Mouse (Mus musculus) embryonic facial prominence, embryonic 15.5 days (tissue): ENCODE data around the gene Lzic. TPM values are rescaled to one million over a fixed set of nuclear protein-coding genes. Genes with fewer than 3 reads are reported as not detected.

Experiments
- ATAC-seq: fragments of 200-750 bp; cut with Nextera tagmentation; 2 replicates; pipeline ENCODE4 v1.8.0; 2017; ENCODE audit warnings: low read depth, moderate TSS enrichment; ENCODE audit not compliant: insufficient number of reproducible peaks, low FRiP score, low TSS enrichment
- H3K27ac ChIP-seq: fragments of 300-500 bp; sonication (generic); replicated peaks from 2 replicates; pipeline ENCODE4 v1.5.1; 2015; ENCODE audit warnings: mild to moderate bottlenecking, inconsistent platforms
- H3K27me3 ChIP-seq: fragments of 300-500 bp; sonication (generic); 2 replicates; pipeline ENCODE4 v1.6.1; 2015; ENCODE audit warnings: inconsistent platforms
- H3K36me3 ChIP-seq: fragments of 300-500 bp; sonication (generic); 2 replicates; pipeline ENCODE4 v1.6.1; 2015; ENCODE audit warnings: mild to moderate bottlenecking, inconsistent platforms
- H3K4me1 ChIP-seq: fragments of 300-500 bp; sonication (generic); 2 replicates; pipeline ENCODE4 v1.6.1; 2015; ENCODE audit warnings: inconsistent platforms
- H3K4me2 ChIP-seq: fragments of 300-500 bp; sonication (generic); replicated peaks from 2 replicates; pipeline ENCODE4 v1.6.1; 2015; ENCODE audit warnings: mild to moderate bottlenecking, inconsistent platforms
- H3K4me3 ChIP-seq: fragments of 300-500 bp; sonication (generic); replicated peaks from 2 replicates; pipeline ENCODE4 v1.5.1; 2015; ENCODE audit warnings: mild to moderate bottlenecking, inconsistent platforms
- H3K9ac ChIP-seq: fragments of 300-500 bp; sonication (generic); 2 replicates; pipeline ENCODE4 v1.6.1; 2015; ENCODE audit warnings: inconsistent platforms
- H3K9me3 ChIP-seq: fragments of 300-500 bp; sonication (generic); replicated peaks from 2 replicates; pipeline ENCODE4 v1.6.1; 2016; ENCODE audit warnings: inconsistent platforms
- WGBS: fragments of 180-500 bp; shearing (Covaris S2); methylation state at CpG from one replicate; pipeline ENCODE4 v1.1.7; 2015; 5-methylcytosine and 5-hydroxymethylcytosine counted together
- polyA plus RNA-seq: library from polyadenylated mRNA; unstranded; fragments of >200 nt; fragmentation: Nextera tagmentation; extraction: Ambion mirVana; gene quantifications from 2 replicates; pipeline ENCODE4 v1.2.1, GENCODE M21; 2015

Lzic gene
- polyA plus RNA-seq, 1 experiment from 2014 or later, result 46.2 TPM

GRCm38 (mm10) chr4:149506904-149507303 is 21.9 kb downstream of the Lzic start:
- Histone ChIP-seq H3K36me3 (0 out of 2 replicates have a peak, but pooled peaks cover 6% of the 10 kb centered on the region), H3K9me3 (no peaks in the 10 kb centered on the region), H3K9ac (no peak overlapping the region), H3K27me3 (no peaks in the 10 kb centered on the region), H3K4me2 (no peak overlapping the region), H3K27ac (no peak overlapping the region), H3K4me1 (no peaks in the 10 kb centered on the region), H3K4me3 (no peak overlapping the region)
- WGBS, result 41% methylated on average over 3 of the region's 3 CpGs
- ATAC-seq, result no peak

GRCm38 (mm10) chr4:149511221-149511646 is 26.2 kb downstream of the Lzic start:
- Histone ChIP-seq H3K27ac (no peak overlapping the region), H3K4me3 (no peak overlapping the region), H3K27me3 (no peaks in the 10 kb centered on the region), H3K4me1 (no peaks in the 10 kb centered on the region), H3K4me2 (no peak overlapping the region), H3K9me3 (no peaks in the 10 kb centered on the region), H3K36me3 (no peaks in the 10 kb centered on the region), H3K9ac (no peak overlapping the region)
- WGBS, result 48% methylated on average over 6 of the region's 6 CpGs
- ATAC-seq, result no peak

- no peak for ATAC-seq
- Histone ChIP-seq H3K4me2 (no peak overlapping the region), H3K4me3 (no peak overlapping the region), H3K9ac (no peak overlapping the region), H3K27me3 (no peaks in the 10 kb centered on the region), H3K4me1 (no peaks in the 10 kb centered on the region), H3K27ac (no peak overlapping the region), H3K36me3 (no peaks in the 10 kb centered on the region), H3K9me3 (no peaks in the 10 kb centered on the region)
- WGBS, result 74% methylated on average over 7 of the region's 7 CpGs
Measured at GRCm38 (mm10) chr4:149512072-149512471, 27.0 kb downstream of the Lzic start.

GRCm38 (mm10) chr4:149515706-149516105 is 30.7 kb downstream of the Lzic start:
- WGBS, result 88% methylated on average over 5 of the region's 5 CpGs
- no peak for ATAC-seq

GRCm38 (mm10) chr4:149517868-149518340 is 32.9 kb downstream of the Lzic start, which contains the start of gene Ctnnbip1:
Gene Ctnnbip1 (plus strand): TSS chr4:149518236.
- no peaks in the 10 kb centered on the region for H3K27me3 ChIP-seq
- peak within 1 kb of the TSS; percentile 81 for H3K4me3 ChIP-seq
- H3K27ac ChIP-seq, result peak within 1 kb of the TSS; percentile 82
- H3K4me2 ChIP-seq, result peak within 1 kb of the TSS; percentile 77
- peaks cover 11% of the 10 kb centered on the region for H3K4me1 ChIP-seq
- ATAC-seq, result peak; percentile 99
- no peaks in the 10 kb centered on the region for H3K9me3 ChIP-seq
- under 1% methylated on average over 45 of the region's 46 CpGs for WGBS
- peak within 1 kb of the TSS; percentile 80 for H3K9ac ChIP-seq
- no peaks in the 10 kb centered on the region for H3K36me3 ChIP-seq

More at GRCm38 (mm10) chr4:149515706-149516105, 30.7 kb downstream of the Lzic start:
- H3K4me1 ChIP-seq, result peaks cover 11% of the 10 kb centered on the region
- H3K4me3 ChIP-seq, result no peak overlapping the region
- no peak overlapping the region for H3K4me2 ChIP-seq
- H3K9ac ChIP-seq, result no peak overlapping the region
- H3K27ac ChIP-seq, result no peak overlapping the region
- no peaks in the 10 kb centered on the region for H3K9me3 ChIP-seq
- H3K27me3 ChIP-seq, result no peaks in the 10 kb centered on the region
- H3K36me3 ChIP-seq, result no peaks in the 10 kb centered on the region

GRCm38 (mm10) chr4:149518351-149519220 is 33.6 kb downstream of the Lzic start:
- no peaks in the 10 kb centered on the region for H3K27me3 ChIP-seq
- H3K4me1 ChIP-seq, result peaks cover 11% of the 10 kb centered on the region
- peak overlapping the region; percentile 81 for H3K4me3 ChIP-seq
- no peaks in the 10 kb centered on the region for H3K36me3 ChIP-seq
- H3K9me3 ChIP-seq, result no peaks in the 10 kb centered on the region
- 2% methylated on average over 50 of the region's 52 CpGs for WGBS
- no peak for ATAC-seq
- peak overlapping the region; percentile 77 for H3K4me2 ChIP-seq
- H3K27ac ChIP-seq, result peak overlapping the region; percentile 82
- peak overlapping the region; percentile 80 for H3K9ac ChIP-seq

DNA sequence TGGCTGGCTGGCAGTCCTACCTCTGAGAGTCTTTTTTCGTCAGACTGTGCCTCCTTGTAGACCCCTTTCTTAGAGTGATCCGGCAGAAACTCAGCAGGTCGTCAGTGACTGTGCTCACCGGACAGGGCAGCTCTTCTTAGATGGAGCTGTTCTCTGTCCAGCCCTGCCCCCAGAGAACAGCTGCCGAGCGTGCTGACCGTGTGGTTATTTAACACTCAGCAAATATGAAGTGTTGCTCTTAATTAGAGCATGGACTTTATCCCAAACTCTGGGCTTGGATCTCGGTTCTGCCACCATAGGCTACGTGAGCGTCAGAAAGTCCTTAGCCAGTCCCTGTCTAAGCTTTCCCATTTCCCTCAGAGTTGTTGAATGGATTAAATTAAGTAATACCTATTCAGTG is 36.2 kb downstream of the Lzic start:
- no peak overlapping the region for H3K4me2 ChIP-seq
- no peaks in the 10 kb centered on the region for H3K9me3 ChIP-seq
- H3K4me1 ChIP-seq, result peaks cover 18% of the 10 kb centered on the region
- H3K4me3 ChIP-seq, result no peak overlapping the region
- no peak overlapping the region for H3K9ac ChIP-seq
- H3K27ac ChIP-seq, result no peak overlapping the region
- H3K36me3 ChIP-seq, result no peaks in the 10 kb centered on the region
- 72% methylated on average over 10 of the region's 10 CpGs for whole genome bisulfite sequencing
- no peaks in the 10 kb centered on the region for H3K27me3 ChIP-seq
- no peak for ATAC-seq

DNA sequence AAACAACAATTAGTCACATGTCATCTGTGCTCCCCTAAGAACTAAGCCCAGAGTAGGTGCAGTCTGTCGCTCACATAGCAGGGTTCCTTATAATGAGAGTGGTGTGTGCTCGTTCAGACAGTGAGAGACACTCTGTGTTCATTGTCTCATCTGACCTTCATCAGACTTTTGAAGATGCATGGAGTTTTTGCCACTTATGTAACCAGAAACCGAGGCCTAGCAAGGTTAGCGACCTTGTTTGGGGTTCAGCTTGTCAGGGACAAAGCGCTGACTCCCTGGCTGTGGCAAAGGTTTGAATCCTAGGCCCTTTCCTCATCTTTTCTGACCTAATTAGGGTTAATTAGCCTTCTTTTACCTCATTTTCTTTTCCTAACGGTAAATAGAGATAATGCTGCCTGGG is 38.9 kb downstream of the Lzic start:
- no peak for ATAC-seq
- WGBS, result 74% methylated on average over 6 of the region's 6 CpGs
- no peak overlapping the region for H3K27ac ChIP-seq
- no peak overlapping the region for H3K4me3 ChIP-seq
- no peak overlapping the region for H3K9ac ChIP-seq
- H3K9me3 ChIP-seq, result no peaks in the 10 kb centered on the region
- H3K36me3 ChIP-seq, result no peaks in the 10 kb centered on the region
- peaks cover 31% of the 10 kb centered on the region for H3K4me1 ChIP-seq
- no peaks in the 10 kb centered on the region for H3K27me3 ChIP-seq
- H3K4me2 ChIP-seq, result no peak overlapping the region

- no peak overlapping the region for H3K9ac ChIP-seq
- no peak overlapping the region for H3K27ac ChIP-seq
- no peak overlapping the region for H3K4me2 ChIP-seq
- no peaks in the 10 kb centered on the region for H3K36me3 ChIP-seq
- peaks cover 26% of the 10 kb centered on the region for H3K4me1 ChIP-seq
- ATAC-seq, result no peak
- no peaks in the 10 kb centered on the region for H3K9me3 ChIP-seq
- no peak overlapping the region for H3K4me3 ChIP-seq
- no peaks in the 10 kb centered on the region for H3K27me3 ChIP-seq
- WGBS, result 86% methylated on average over 4 of the region's 4 CpGs
Measured at GRCm38 (mm10) chr4:149525170-149525569, 40.1 kb downstream of the Lzic start.

- Histone ChIP-seq H3K36me3 (no peaks in the 10 kb centered on the region), H3K27me3 (no peaks in the 10 kb centered on the region), H3K9ac (no peak overlapping the region), H3K9me3 (no peaks in the 10 kb centered on the region), H3K4me2 (no peak overlapping the region), H3K4me3 (no peak overlapping the region), H3K27ac (no peak overlapping the region), H3K4me1 (peaks cover 26% of the 10 kb centered on the region)
- no peak for ATAC-seq
- WGBS, result 71% methylated on average over 6 of the region's 6 CpGs
Measured at GRCm38 (mm10) chr4:149525811-149526210, 40.8 kb downstream of the Lzic start.

DNA sequence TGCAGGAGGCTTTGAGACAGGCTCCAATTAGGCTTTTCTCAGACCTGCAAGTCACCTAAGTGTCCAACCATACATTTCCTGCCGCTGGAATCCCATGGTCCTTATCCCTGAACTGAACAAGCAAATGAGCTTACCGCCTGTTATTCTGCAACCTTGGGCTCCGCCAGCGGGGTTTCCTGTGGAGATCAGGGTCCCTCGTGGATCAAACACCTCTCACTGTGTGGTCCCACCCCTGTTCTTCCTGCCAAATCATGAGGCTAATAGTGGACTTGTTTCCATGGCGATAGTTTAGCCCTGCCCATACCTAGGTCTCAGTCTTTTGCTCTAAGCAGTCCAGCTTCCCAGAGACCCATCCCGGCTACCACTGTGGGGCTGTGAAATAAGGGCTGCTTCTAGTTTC is 41.3 kb downstream of the Lzic start:
- Histone ChIP-seq H3K4me1 (peaks cover 26% of the 10 kb centered on the region), H3K27ac (no peak overlapping the region), H3K4me3 (no peak overlapping the region), H3K4me2 (no peak overlapping the region), H3K9me3 (no peaks in the 10 kb centered on the region), H3K36me3 (no peaks in the 10 kb centered on the region), H3K9ac (no peak overlapping the region), H3K27me3 (no peaks in the 10 kb centered on the region)
- WGBS, result 50% methylated on average over 7 of the region's 7 CpGs
- ATAC-seq, result no peak
